Mouse (Mus musculus): ENCODE measurements around the gene Atg4b. TPM values are rescaled to one million over a fixed set of nuclear protein-coding genes. Genes with fewer than 3 reads are reported as not detected.

Atg4b gene
- total RNA-seq (2014; fragmentation: Nextera tagmentation) (57.9 and 79.1 TPM in 2 replicates), total RNA-seq (2017) (55.6 and 116 TPM in 2 replicates)

DNA sequence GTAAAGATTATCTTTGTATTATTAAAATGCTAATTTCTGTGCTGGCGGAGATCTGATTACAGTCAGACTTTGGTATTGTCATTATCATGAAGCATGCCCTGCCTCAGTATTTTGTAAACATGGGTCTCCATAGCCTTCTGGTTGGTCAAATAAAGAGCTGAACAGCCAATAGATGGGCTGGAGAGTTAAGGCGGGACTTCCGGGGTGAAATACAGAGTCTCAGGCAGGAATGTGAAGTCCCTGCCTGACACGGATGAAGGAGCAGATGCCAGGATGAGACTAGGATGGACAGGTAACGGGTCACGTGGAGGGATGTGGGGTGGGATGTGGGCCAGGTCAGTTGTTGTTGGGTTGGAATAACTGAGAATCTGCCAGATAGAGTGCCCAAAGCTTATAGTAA, at the start of gene Atg4b:
Gene Atg4b, plus strand, starts transcription at position 211 of the 400 bp plus-strand sequence.
- ATAC-seq (replicated peaks; ENCODE audit: low FRiP score, low TSS enrichment, poor library complexity, severe bottlenecking), result no peak

- no peak for ATAC-seq (replicated peaks; ENCODE audit: low FRiP score, low TSS enrichment, poor library complexity, severe bottlenecking)
Observed at GRCm38 (mm10) chr1:93702106-93702505, 49.2 kb upstream of the Atg4b start.

GRCm38 (mm10) chr1:93703472-93704048, 47.7 kb upstream of the Atg4b start:
- ATAC-seq (replicated peaks; ENCODE audit: low FRiP score, low TSS enrichment, poor library complexity, severe bottlenecking), result no peak

- no peak for ATAC-seq (replicated peaks; ENCODE audit: low FRiP score, low TSS enrichment, poor library complexity, severe bottlenecking)
Observed at GRCm38 (mm10) chr1:93704341-93704740, 47.0 kb upstream of the Atg4b start.

DNA sequence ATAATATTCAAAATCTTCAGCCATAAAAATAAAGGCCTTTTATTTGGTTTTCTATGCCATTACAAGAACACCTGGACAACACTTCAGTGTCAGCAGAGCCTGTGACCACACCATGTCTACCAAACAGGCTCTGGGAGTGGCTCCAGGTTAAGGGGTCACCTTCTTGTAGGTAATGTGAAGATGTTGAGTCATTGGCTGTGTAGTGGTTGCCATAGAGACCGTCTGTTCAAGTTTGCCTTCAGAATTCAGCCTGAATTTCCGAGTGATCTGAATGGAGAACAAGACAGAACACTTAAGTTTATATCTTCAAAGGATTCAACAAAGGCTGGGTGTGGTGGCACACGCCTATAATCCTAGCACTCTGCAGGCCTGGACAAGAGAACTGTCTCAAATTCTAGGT, 45.9 kb upstream of the Atg4b start:
- no peak for ATAC-seq (replicated peaks; ENCODE audit: low FRiP score, low TSS enrichment, poor library complexity, severe bottlenecking)

- ATAC-seq (replicated peaks; ENCODE audit: low FRiP score, low TSS enrichment, poor library complexity, severe bottlenecking), result no peak
Observed at GRCm38 (mm10) chr1:93716166-93716565, 35.1 kb upstream of the Atg4b start.

DNA sequence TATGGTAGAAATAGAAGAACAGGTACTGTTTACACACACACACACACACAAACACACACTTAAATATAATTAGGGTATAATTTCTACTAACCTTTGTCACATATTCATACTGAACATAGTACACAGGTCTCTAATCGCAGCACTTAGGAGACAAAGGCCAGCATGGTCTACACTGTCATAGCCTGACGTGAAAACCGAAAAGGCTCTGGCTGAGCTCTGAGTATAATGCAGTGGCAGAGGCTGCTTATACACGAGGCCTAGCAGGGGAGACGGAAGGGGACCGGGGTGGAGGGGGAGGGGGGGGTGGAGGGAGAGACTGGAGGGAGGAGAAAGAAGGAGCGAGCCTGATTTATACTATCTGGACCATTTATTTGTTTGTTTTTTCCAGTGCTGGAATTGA, 29.7 kb upstream of the Atg4b start:
- ATAC-seq (replicated peaks; ENCODE audit: low FRiP score, low TSS enrichment, poor library complexity, severe bottlenecking), result no peak

DNA sequence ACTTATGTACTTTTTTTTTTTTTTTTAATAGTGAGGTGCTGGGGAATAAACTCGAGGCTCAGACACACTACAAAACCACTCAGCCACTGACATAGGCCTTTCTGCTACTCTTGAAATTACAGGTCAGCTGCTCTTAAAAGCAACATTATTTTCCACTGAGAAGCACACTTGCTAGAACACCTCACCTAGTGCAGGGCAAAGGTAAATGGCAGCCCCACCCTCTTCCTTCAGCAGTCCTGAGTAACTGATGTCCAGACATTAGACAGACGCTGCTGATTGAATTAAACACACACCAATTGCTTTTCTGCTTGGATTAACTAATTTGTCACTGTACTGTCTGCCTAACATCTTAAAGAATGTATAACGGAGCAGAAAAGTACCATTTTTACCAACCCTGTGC, 26.7 kb upstream of the Atg4b start:
- no peak for ATAC-seq (replicated peaks; ENCODE audit: low FRiP score, low TSS enrichment, poor library complexity, severe bottlenecking)

GRCm38 (mm10) chr1:93725665-93726064, 25.6 kb upstream of the Atg4b start:
- ATAC-seq (replicated peaks; ENCODE audit: low FRiP score, low TSS enrichment, poor library complexity, severe bottlenecking), result no peak

GRCm38 (mm10) chr1:93726116-93726515, 25.2 kb upstream of the Atg4b start:
- ATAC-seq (replicated peaks; ENCODE audit: low FRiP score, low TSS enrichment, poor library complexity, severe bottlenecking), result no peak

GRCm38 (mm10) chr1:93726974-93727373, 24.3 kb upstream of the Atg4b start:
- ATAC-seq (replicated peaks; ENCODE audit: low FRiP score, low TSS enrichment, poor library complexity, severe bottlenecking), result peak; percentile 95

GRCm38 (mm10) chr1:93731103-93731502, 20.2 kb upstream of the Atg4b start:
- ATAC-seq (replicated peaks; ENCODE audit: low FRiP score, low TSS enrichment, poor library complexity, severe bottlenecking), result no peak

- peak; percentile 27; the same call in 1 of the 2 replicates for ATAC-seq (replicated peaks; ENCODE audit: low FRiP score, low TSS enrichment, poor library complexity, severe bottlenecking)
Observed at GRCm38 (mm10) chr1:93731880-93732281, 19.4 kb upstream of the Atg4b start.

DNA sequence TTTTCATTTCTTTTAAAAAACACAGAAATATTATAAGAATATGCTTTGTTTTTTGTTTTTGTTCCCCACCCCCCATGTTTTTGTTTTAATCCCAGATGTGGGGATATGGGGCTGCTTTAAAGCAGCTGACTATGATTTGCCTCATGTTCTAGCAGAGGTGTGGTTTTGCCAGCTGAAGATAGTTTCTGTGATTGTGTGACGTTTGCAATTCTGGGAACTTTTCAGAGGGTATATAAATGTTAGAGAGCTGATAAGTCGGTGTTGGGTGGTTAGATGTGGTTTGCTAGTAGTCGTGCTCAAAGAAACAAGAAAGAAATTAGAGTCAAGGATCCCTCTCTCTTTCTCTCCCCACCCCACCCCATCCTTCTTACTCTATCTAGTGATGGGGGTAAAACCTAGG, 15.4 kb upstream of the Atg4b start:
- ATAC-seq (replicated peaks; ENCODE audit: low FRiP score, low TSS enrichment, poor library complexity, severe bottlenecking), result no peak

GRCm38 (mm10) chr1:93737711-93738110, 13.6 kb upstream of the Atg4b start:
- ATAC-seq (replicated peaks; ENCODE audit: low FRiP score, low TSS enrichment, poor library complexity, severe bottlenecking), result no peak

- ATAC-seq (replicated peaks; ENCODE audit: low FRiP score, low TSS enrichment, poor library complexity, severe bottlenecking), result no peak
Observed at GRCm38 (mm10) chr1:93740671-93741070, 10.6 kb upstream of the Atg4b start.

DNA sequence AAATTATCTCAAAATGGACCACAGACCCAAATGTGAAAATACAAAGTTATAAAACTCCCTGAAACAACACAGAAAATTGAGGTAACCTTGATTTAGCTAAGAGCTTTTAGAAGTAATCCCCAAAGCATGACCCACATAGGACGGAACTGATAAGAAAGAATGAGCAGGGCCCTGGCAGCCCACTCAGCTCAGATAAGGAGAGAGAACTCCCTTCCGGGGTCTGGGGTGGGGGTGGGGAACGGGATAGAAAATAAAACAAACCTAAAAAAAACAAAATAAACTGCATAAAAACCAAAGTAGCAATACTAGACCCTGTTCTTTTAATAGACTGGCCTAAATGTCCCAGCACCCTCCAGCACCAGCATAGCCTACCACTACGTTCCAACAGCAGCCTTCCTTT, 9.3 kb upstream of the Atg4b start:
- peak; percentile 87 for ATAC-seq (replicated peaks; ENCODE audit: low FRiP score, low TSS enrichment, poor library complexity, severe bottlenecking)

GRCm38 (mm10) chr1:93742910-93743309, 8.4 kb upstream of the Atg4b start:
- ATAC-seq (replicated peaks; ENCODE audit: low FRiP score, low TSS enrichment, poor library complexity, severe bottlenecking), result no peak

DNA sequence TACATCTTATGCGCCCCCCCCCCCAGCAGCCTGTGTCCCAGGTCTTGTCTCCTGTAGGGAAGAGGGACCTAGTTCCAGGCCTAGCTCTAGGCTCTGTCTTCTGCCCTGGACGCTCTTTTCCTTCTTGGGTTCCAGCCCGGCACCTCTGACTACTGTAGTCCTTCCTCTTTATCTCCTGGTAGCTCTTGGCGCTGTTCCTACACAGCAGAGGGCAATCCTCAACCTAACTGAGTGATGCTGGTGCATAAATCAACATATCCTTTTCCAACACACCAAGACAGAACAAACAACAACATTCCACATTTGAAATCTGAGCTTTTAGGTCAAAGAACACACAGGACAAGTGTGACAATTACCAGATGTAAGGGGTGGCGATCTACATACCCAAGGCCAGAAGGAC, 5.1 kb upstream of the Atg4b start:
- ATAC-seq (replicated peaks; ENCODE audit: low FRiP score, low TSS enrichment, poor library complexity, severe bottlenecking), result no peak

DNA sequence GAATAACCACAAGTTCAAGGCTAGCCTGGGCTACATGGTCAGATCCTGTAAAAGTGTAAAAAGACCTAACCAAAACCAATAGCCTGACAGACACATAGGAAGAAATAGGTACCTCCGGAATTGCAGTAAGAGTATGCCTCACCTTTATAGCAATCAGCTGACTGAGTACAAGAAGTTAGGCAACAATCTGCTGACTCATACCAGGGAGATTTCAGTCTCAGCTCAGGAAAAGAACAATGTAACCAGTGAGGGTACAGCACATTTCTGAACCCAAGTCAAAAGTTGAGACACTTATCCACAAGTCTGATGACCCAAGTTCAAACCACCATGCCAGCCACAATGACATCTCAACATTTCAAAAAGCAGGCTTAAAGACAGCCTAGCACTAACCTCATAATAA, 2.8 kb upstream of the Atg4b start:
- no peak for ATAC-seq (replicated peaks; ENCODE audit: low FRiP score, low TSS enrichment, poor library complexity, severe bottlenecking)

DNA sequence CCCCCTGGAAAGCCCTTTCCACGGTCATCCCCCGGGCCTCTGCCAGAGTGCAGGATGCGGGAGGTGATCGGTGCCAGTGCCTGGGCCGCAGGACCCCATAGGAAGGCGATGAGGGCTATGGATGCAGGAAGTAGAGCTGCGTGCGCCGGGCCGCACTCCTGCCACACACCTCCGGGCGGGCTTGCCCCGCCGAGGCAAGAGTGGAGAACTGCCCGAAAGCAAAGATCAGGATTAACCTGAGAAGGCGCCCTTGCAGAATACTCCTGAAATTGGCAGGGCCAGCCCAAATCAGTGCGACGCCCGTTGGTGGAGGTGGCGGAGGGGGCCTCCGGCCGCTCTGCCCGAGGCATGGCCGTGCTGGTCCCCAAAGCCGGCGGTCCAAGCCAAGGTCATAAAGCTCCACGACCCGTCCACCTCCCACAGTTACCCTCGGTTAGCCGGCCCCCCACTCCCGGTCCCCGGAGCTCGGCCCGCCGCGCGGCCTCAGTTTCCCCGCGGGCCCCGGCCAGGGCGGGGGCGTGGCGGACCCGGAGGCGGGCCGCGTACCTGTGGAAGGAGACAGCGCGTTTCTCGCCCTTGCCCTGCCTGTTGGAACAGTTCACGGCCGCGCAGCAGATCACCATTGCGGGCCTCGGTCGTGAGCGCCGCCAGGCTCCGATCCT, 2.7 kb downstream of the Atg4b start:
- peak; percentile 24; the same call in 1 of the 2 replicates for ATAC-seq (replicated peaks; ENCODE audit: low FRiP score, low TSS enrichment, poor library complexity, severe bottlenecking)
